Mouse (Mus musculus) MEL (cell line): ENCODE measurements around the gene Kndc1. TPM values are rescaled to one million over a fixed set of nuclear protein-coding genes. Genes with fewer than 3 reads are reported as not detected.
A peak's percentile ranks its signal among the peaks of the same experiment; 100 is the strongest.

Experiments
- DNase-seq: peaks from one replicate; pipeline ENCODE4 v3.0.0; 2011; ENCODE audit warnings: low read depth, low spot score
- H3K27ac ChIP-seq: 2 replicates; pipeline ENCODE4 v1.5.1; 2012; ENCODE audit warnings: low read depth, mild to moderate bottlenecking, control low read depth, low read length, moderate library complexity; ENCODE audit not compliant: control insufficient read depth
- H3K27me3 ChIP-seq, 2 experiments: fragments of 150-350 bp in 1 of 2; sonication (generic) in 1 of 2; 2 replicates each; pipeline ENCODE4 v1.6.1; 2012; ENCODE audit warnings: low read length in 2 of 2, mild to moderate bottlenecking in 2 of 2, improper control_type of control experiment in 1 of 2, moderate library complexity in 1 of 2; ENCODE audit not compliant: insufficient read depth in 2 of 2, control insufficient read depth in 1 of 2
- H3K36me3 ChIP-seq, 2 experiments: 2 replicates each; pipeline ENCODE4 v1.6.1; 2012 to 2014; ENCODE audit warnings: low read length in 2 of 2, improper control_type of control experiment in 1 of 2, inconsistent platforms in 1 of 2, mild to moderate bottlenecking in 1 of 2; ENCODE audit not compliant: insufficient read depth in 2 of 2, control insufficient read depth in 1 of 2
- H3K4me1 ChIP-seq, 2 experiments: fragments of 150-350 bp in 1 of 2; sonication (generic) in 1 of 2; 2 replicates each; pipeline ENCODE4 v1.6.1; 2012; ENCODE audit warnings: low read length in 2 of 2, improper control_type of control experiment in 1 of 2, mild to moderate bottlenecking in 1 of 2; ENCODE audit not compliant: insufficient read depth in 2 of 2, control insufficient read depth in 1 of 2
- H3K4me3 ChIP-seq, 2 experiments: fragments of 150-350 bp in 1 of 2; sonication (generic) in 1 of 2; 2 replicates each; pipeline ENCODE4 v1.5.1; 2012; ENCODE audit warnings: low read depth in 2 of 2, low read length in 2 of 2, mild to moderate bottlenecking in 2 of 2, moderate library complexity in 2 of 2, control low read depth in 1 of 2, improper control_type of control experiment in 1 of 2; ENCODE audit not compliant: control insufficient read depth in 1 of 2, insufficient read depth in 1 of 2
- H3K79me2 ChIP-seq: 2 replicates; pipeline ENCODE4 v1.6.1; 2012; ENCODE audit warnings: mild to moderate bottlenecking, low read length, moderate library complexity; ENCODE audit not compliant: control insufficient read depth, poor library complexity, insufficient read depth
- H3K9ac ChIP-seq: 2 replicates; pipeline ENCODE4 v1.6.1; 2012; ENCODE audit warnings: low read depth, mild to moderate bottlenecking, control low read depth, low read length, moderate library complexity; ENCODE audit not compliant: control insufficient read depth, poor library complexity, severe bottlenecking
- H3K9me3 ChIP-seq: fragments of 150-350 bp; sonication (generic); replicated peaks from 2 replicates; pipeline ENCODE4 v1.6.1; 2012; ENCODE audit warnings: mild to moderate bottlenecking, low read length, improper control_type of control experiment, moderate library complexity; ENCODE audit not compliant: insufficient read depth
- CHD1 ChIP-seq: IDR thresholded peaks from 2 replicates; pipeline ENCODE4 v1.6.1; 2012; ENCODE audit warnings: low read depth, mild to moderate bottlenecking, inconsistent platforms, low read length, improper control_type of control experiment
- CHD2 ChIP-seq: IDR thresholded peaks from 2 replicates; pipeline ENCODE4 v1.6.1; 2011; ENCODE audit warnings: low read length, improper control_type of control experiment
- CTCF ChIP-seq, 3 experiments: IDR thresholded peaks in 2 of 3; conservative IDR thresholded peaks in 1 of 3; 2 replicates each; pipeline ENCODE4 v1.5.1; 2011 to 2012; ENCODE audit warnings: low read length in 3 of 3, low read depth in 2 of 3, mild to moderate bottlenecking in 2 of 3, improper control_type of control experiment in 1 of 3, inconsistent platforms in 1 of 3, mixed read lengths in 1 of 3, moderate library complexity in 1 of 3; ENCODE audit not compliant: control insufficient read depth in 1 of 3, insufficient read depth in 1 of 3, poor library complexity in 1 of 3, severe bottlenecking in 1 of 3
- E2F4 ChIP-seq: IDR thresholded peaks from 2 replicates; pipeline ENCODE4 v1.6.1; 2011; ENCODE audit warnings: low read depth, low read length, improper control_type of control experiment, borderline replicate concordance
- GABPA ChIP-seq: IDR thresholded peaks from 2 replicates; pipeline ENCODE4 v1.6.1; 2012; ENCODE audit warnings: low read depth, mild to moderate bottlenecking, inconsistent platforms, low read length, improper control_type of control experiment, moderate library complexity
- HCFC1 ChIP-seq: IDR thresholded peaks from 2 replicates; pipeline ENCODE4 v1.6.1; 2012; ENCODE audit warnings: low read depth, mild to moderate bottlenecking, inconsistent platforms, low read length, improper control_type of control experiment, moderate library complexity
- MAX ChIP-seq: IDR thresholded peaks from 2 replicates; pipeline ENCODE4 v1.6.1; 2011; ENCODE audit warnings: low read length, improper control_type of control experiment
- MYB ChIP-seq: IDR thresholded peaks from 2 replicates; pipeline ENCODE4 v1.6.1; 2011; ENCODE audit warnings: mild to moderate bottlenecking, low read depth, low read length, improper control_type of control experiment
- MYC ChIP-seq: IDR thresholded peaks from 2 replicates; pipeline ENCODE4 v1.6.1; 2011; ENCODE audit warnings: low read depth, mild to moderate bottlenecking, low read length, improper control_type of control experiment, moderate library complexity
- NELFE ChIP-seq: IDR thresholded peaks from 2 replicates; pipeline ENCODE4 v1.6.1; 2011; ENCODE audit warnings: low read depth, low read length, improper control_type of control experiment
- POLR2AphosphoS2 ChIP-seq: IDR thresholded peaks from 2 replicates; pipeline ENCODE4 v1.6.1; 2011; ENCODE audit warnings: low read length, improper control_type of control experiment
- RCOR1 ChIP-seq: IDR thresholded peaks from 2 replicates; pipeline ENCODE4 v1.6.1; 2012; ENCODE audit warnings: low read depth, mild to moderate bottlenecking, inconsistent platforms, low read length, improper control_type of control experiment
- SIN3A ChIP-seq: IDR thresholded peaks from 2 replicates; pipeline ENCODE4 v1.6.1; 2012; ENCODE audit warnings: low read length, improper control_type of control experiment, inconsistent platforms
- TBP ChIP-seq: IDR thresholded peaks from 2 replicates; pipeline ENCODE4 v1.8.0; 2011; ENCODE audit warnings: low read depth, low read length, improper control_type of control experiment
- UBTF ChIP-seq: IDR thresholded peaks from 2 replicates; pipeline ENCODE4 v1.6.1; 2012; ENCODE audit warnings: low read depth, mild to moderate bottlenecking, inconsistent platforms, low read length, improper control_type of control experiment, moderate library complexity, borderline replicate concordance; ENCODE audit not compliant: insufficient read depth
- USF1 ChIP-seq: IDR thresholded peaks from 2 replicates; pipeline ENCODE4 v1.6.1; 2014; ENCODE audit warnings: low read depth, mild to moderate bottlenecking, inconsistent platforms, low read length, improper control_type of control experiment, moderate library complexity
- ZMIZ1 ChIP-seq: IDR thresholded peaks from 2 replicates; pipeline ENCODE4 v1.6.1; 2012; ENCODE audit warnings: low read depth, mild to moderate bottlenecking, inconsistent platforms, low read length, improper control_type of control experiment, moderate library complexity
- polyA plus RNA-seq, 2 experiments: library from polyadenylated mRNA; stranded (reverse) in 1 of 2; unstranded in 1 of 2; fragments of >175 nt in 1 of 2; fragments of >200 nt in 1 of 2; gene quantifications; 2 replicates each; pipeline versions ENCODE4 v1.2.1 to v1.2.4; 2012; ENCODE audit warnings: low replicate concordance in 2 of 2, low read depth in 1 of 2; ENCODE audit not compliant: insufficient read length in 2 of 2, insufficient read depth in 1 of 2, missing spikeins in 1 of 2
- total RNA-seq: library from RNA; depleted of rRNA; stranded (reverse); fragments of 300-350 nt; gene quantifications from 2 replicates; pipeline ENCODE4 v1.2.3, GENCODE M21; 2012

The Kndc1 gene
- total and polyA plus RNA-seq, 3 experiments = not detected

GRCm38 (mm10) chr7:139871014-139871413, 23.5 kb upstream of the Kndc1 start:
- Histone ChIP-seq H3K36me3 (no peaks in the 10 kb centered on the region), H3K27me3 (no peaks in the 10 kb centered on the region), H3K9me3 (no peaks in the 10 kb centered on the region), H3K27ac (no peak overlapping the region), H3K4me1 (no peaks in the 10 kb centered on the region), H3K9ac (no peak overlapping the region), H3K4me3 (no peak overlapping the region), H3K79me2 (no peaks in the 10 kb centered on the region)
- no peak for TF ChIP-seq HCFC1
- no peak for TF ChIP-seq USF1
- no peak for TF ChIP-seq SIN3A
- no peak for TF ChIP-seq GABPA
- TF ChIP-seq NELFE = no peak
- no peak for TF ChIP-seq RCOR1
- no peak for TF ChIP-seq MAX
- no peak for TF ChIP-seq POLR2AphosphoS2
- no peak for TF ChIP-seq UBTF
- TF ChIP-seq CHD2 = no peak
- no peak for TF ChIP-seq ZMIZ1
- no peak for TF ChIP-seq MYC
- TF ChIP-seq E2F4 = no peak
- TF ChIP-seq TBP = no peak
- no peak for DNase-seq

GRCm38 (mm10) chr7:139877167-139877792, 17.2 kb upstream of the Kndc1 start:
- Histone ChIP-seq H3K4me1 (no peaks in the 10 kb centered on the region), H3K9ac (no peak overlapping the region), H3K9me3 (no peaks in the 10 kb centered on the region), H3K4me3 (no peak overlapping the region), H3K36me3 (no peaks in the 10 kb centered on the region), H3K27me3 (no peaks in the 10 kb centered on the region), H3K27ac (no peak overlapping the region), H3K79me2 (no peaks in the 10 kb centered on the region)
- TF ChIP-seq TBP (no peak), CTCF (IDR thresholded peaks at IDR 0.05 in 2 of 3, conservative IDR thresholded peaks at IDR 0.05 in 1 of 3; ENCODE audit: control insufficient read depth in 1 of 3, insufficient read depth in 1 of 3, low read depth in 2 of 3, low read length in 3 of 3, poor library complexity in 1 of 3, severe bottlenecking in 1 of 3) (0 out of 6 replicates have a peak, but pooled peaks of 1 of the 3 experiments have one; percentile 4)
- DNase-seq = no peak

- Histone ChIP-seq H3K4me1 (no peaks in the 10 kb centered on the region), H3K4me3 (no peak overlapping the region)
- TF ChIP-seq CHD2 (no peak), MYB (no peak), SIN3A (no peak), UBTF (no peak), CHD1 (no peak)
- TF ChIP-seq, all 39 proteins: peak for 0
- Histone ChIP-seq H3K36me3 (no peaks in the 10 kb centered on the region), H3K27me3 (no peaks in the 10 kb centered on the region), H3K27ac (no peak overlapping the region), H3K9me3 (no peaks in the 10 kb centered on the region), H3K79me2 (no peaks in the 10 kb centered on the region), H3K9ac (no peak overlapping the region)
- DNase-seq = no peak
Observed at GRCm38 (mm10) chr7:139878122-139878521, 16.4 kb upstream of the Kndc1 start.
